Mouse (Mus musculus) C2C12 (cell line): ENCODE measurements around the gene Oasl1.

Experiments used
- CEBPB ChIP-seq: IDR thresholded peaks from one replicate; pipeline ENCODE4 v1.6.1; 2011; ENCODE audit warnings: low read depth, mild to moderate bottlenecking, control low read depth, moderate library complexity
- CTCF ChIP-seq: IDR thresholded peaks from one replicate; pipeline ENCODE4 v1.5.1; 2011; ENCODE audit not compliant: control insufficient read depth, insufficient read depth, insufficient read length
- FOSL1 ChIP-seq: IDR thresholded peaks from one replicate; pipeline ENCODE4 v1.8.0; 2011; ENCODE audit warnings: mild to moderate bottlenecking, low read length; ENCODE audit not compliant: poor library complexity, insufficient read depth, severe bottlenecking
- MAX ChIP-seq: IDR thresholded peaks from one replicate; pipeline ENCODE4 v1.6.1; 2011; ENCODE audit warnings: mild to moderate bottlenecking, control low read depth
- MYOG ChIP-seq: IDR thresholded peaks from one replicate; pipeline ENCODE4 v1.6.1; 2011; ENCODE audit not compliant: control insufficient read depth, insufficient read length; ENCODE audit errors: extremely low read depth

- TF ChIP-seq CTCF (no peak), FOSL1 (no peak), MYOG (no peak), MAX (no peak), CEBPB (no peak)
Observed at GRCm38 (mm10) chr5:114942766-114943130, 19.7 kb downstream of the Oasl1 start.
